Mouse (Mus musculus) adrenal gland, postnatal 14 days (tissue): ENCODE measurements around the gene Gm45021. TPM values are rescaled to one million over a fixed set of nuclear protein-coding genes. Genes with fewer than 3 reads are reported as not detected.

Experiments used
- DNase-seq: peaks from one replicate; pipeline ENCODE4 v3.0.0; 2021; ENCODE audit warnings: mixed read lengths
- total RNA-seq: library from RNA; stranded (reverse); gene quantifications from 2 replicates; pipeline ENCODE4 v1.2.3, GENCODE M21; 2021

Gene Gm45021
- total RNA-seq, 1 experiment from 2014 or later = not detected

DNA sequence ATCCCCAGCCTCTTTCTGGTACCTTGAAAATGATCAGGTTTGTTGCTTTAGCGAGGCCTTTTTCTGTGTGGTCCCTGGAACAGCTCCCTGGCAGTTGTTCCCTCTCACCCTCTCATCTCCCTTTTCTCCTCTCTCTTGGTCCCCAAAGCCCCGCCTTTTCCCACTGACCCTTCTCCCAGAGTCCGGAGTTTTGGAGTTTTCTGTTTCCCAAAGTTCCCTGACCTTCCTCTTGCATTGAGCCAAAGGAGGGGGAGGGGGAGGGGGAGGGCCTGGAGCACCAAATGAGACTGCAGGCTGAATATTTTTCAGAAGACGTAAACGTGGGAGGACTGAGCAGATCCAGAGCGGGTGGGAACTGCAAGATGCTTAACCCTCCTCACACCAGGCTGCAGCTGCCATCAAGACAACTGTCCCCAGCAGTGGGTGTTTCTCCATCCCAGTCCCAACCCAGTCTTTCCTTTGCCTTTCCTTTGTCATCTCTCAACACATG is 16.8 kb upstream of the Gm45021 start, which contains the start of gene Rarres2:
Gene Rarres2, minus strand, starts transcription at position 218 of the 490 bp plus-strand sequence.
- DNase-seq = peak; percentile 17

GRCm38 (mm10) chr6:48573280-48573679 is 16.1 kb upstream of the Gm45021 start:
- DNase-seq = peak; percentile 58

GRCm38 (mm10) chr6:48573981-48574380 is 15.4 kb upstream of the Gm45021 start:
- DNase-seq = no peak

DNA sequence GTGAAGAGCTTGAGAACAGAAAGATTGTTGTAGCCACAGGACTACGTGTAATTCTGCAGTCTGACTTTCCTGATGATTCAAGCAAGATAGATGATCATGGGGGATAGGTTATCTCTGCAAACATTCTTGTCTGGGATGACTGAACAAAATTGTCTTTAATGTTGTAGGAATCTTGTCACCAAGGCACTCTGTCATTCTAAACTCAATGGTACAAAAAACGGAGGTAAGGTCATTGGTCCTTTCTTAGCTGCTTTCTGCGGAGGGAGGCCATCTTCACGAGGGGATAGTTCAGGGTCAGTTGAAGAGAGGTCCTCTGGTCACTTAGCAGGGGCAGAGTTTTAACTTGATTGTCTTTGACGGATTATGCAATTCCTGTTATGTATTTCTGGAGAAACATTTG is 10.7 kb upstream of the Gm45021 start:
- peak; percentile 14 for DNase-seq

DNA sequence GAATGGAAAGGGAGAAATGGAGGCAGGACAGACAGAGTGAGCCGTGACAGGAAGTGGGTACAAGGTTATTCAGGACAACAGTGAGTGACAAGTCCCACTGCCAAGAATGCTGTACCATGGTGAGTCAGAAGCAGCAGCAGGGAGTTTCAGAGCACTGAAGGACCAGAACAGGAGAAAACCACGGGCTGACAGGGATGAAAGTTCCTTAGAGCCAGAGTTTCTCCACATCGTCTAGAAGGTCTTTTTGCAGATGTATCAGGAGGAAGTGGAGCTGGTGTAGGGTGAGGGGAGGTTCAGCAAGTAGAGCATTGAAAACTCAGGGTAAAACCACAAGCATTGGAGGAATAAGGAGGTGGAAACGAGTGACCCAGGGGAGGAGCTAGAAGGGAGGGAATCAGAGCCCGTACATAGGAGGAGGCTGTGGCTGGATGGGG is 10.2 kb upstream of the Gm45021 start:
- DNase-seq = peak; percentile 47

DNA sequence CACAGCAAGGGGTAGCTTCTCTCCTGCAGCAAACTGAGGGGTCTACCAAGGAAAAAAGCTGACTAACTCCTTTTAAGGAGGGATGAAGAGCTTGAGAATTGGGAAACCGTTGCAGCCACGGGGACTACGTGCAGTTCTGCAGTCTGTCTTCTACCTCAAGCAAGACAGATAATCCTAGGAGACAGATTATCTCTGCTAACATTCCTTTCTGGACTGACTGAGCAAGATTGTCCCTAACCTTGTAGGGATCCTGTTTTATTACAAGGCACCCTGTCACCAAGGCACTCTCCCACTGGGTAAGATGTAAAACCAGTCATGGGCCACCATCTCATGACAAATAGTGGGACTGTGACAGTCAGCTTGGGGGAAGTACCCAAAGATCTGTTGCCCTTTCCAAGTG is 8.2 kb upstream of the Gm45021 start:
- DNase-seq = no peak

DNA sequence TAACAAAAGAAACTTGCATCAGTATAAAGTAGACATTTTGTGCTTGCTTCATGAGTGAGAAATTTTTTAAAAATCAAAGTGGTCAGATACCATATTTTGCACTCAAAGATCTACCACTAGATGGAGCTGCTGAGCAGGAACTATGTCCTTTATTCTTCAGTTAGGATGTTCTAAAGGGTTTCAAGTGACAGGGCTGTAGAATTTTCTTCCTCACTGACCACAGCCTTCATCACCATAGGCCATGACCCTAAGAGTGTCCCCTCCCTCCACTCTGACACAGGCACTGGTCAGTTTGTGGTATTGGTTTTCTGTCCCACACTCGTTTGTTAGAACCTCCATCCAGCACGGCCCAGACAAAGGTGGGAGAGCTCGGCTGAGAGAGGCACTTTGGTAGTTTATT is 7.4 kb upstream of the Gm45021 start:
- DNase-seq = peak; percentile 63

- no peak for DNase-seq
Observed at GRCm38 (mm10) chr6:48591221-48591845, 1.9 kb downstream of the Gm45021 start.

DNA sequence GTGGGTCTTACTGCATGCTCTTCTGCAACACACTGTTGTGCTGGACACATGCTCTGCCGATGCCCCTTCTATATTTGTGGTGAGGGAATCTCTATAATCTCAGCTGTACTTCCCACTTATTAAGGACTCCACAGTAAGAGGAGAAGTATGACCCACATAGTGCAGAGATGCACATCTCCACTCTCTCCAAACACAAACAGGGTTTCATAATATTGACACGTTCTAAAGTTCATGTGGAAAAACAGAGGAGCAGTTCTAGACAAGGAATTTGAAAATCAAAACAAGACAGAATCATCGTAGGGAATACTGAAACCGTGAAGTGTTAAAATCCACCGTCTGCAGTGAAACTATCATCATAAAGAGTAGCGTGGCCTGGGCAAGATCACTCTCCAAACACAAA is 2.5 kb downstream of the Gm45021 start:
- DNase-seq = no peak

DNA sequence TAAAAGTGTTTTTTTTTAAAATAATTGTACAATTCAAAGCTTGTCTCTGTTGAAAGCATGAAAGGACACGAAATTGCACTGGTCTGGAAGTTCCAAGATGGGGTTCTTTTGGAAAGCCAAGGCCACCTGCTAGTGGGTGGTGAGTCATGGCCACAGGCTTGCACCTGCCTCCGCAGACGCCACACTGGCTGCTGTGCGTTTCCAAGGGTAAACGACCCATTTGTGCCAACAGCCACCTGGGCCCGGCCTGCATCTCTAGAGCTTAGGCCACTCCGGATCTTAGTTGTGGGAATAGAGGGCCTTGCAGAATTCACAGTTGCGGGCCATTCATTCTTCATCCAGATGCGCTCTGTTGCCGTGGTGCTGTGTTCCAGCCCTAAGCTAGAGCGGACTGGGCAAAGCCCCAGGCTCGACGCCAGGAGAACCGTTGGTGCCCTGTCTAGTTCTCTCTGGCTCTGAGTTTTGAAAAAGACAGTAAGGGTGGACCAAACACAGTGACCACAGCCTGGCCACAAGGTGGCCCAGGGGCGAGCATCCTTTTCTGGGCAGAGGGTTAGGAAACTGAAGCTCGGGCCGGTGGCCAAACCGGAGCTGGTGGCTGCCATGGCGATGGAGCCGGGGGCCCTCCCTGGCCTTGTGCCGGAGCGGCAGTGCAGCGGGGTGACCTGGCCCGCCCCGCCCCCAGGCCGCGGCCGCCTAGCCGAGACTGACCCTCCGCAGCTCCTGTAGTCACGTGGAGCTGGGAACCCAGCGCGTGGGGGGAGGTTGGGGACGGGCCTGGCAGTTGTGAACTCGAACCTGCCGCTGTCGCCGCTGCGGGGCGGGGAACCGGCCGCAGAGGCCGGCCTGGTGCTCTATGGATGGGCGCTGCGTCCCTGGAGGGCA is 4.0 kb downstream of the Gm45021 start, which contains the start of the genes Repin1 and Gm44965:
Gene Repin1, plus strand, starts transcription at position 726 of the 885 bp plus-strand sequence.
Gene Gm44965, plus strand, starts transcription at position 784 of the 885 bp plus-strand sequence.
- peak; percentile 98 for DNase-seq

- peak; percentile 73 for DNase-seq
Observed at GRCm38 (mm10) chr6:48594043-48594738, 4.8 kb downstream of the Gm45021 start.

DNA sequence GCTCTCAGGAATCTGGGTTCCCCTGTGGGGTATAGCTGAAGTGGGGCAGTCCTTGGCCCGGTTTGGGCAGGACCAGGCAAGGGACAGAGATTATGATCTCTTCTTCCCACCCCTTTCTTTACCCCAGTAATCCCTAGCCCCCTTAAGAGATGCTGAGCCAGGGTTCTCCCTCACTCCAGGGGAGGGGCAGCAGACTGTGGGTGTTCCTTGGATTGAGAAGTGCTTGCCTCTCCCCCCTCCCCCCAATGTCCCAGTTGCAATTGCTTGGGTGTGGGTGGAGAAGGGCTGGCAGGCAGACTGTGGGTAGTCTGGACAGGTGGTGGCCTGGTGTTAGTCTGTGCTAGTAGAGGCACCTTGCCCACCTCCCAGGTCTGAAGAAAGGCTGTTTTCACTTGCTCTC is 5.9 kb downstream of the Gm45021 start:
- no peak for DNase-seq

- no peak for DNase-seq
Observed at GRCm38 (mm10) chr6:48596545-48597232, 7.3 kb downstream of the Gm45021 start.

- DNase-seq = no peak
Observed at GRCm38 (mm10) chr6:48597233-48597625, 7.8 kb downstream of the Gm45021 start.

- DNase-seq = no peak
Observed at GRCm38 (mm10) chr6:48600594-48600993, 11.2 kb downstream of the Gm45021 start.

DNA sequence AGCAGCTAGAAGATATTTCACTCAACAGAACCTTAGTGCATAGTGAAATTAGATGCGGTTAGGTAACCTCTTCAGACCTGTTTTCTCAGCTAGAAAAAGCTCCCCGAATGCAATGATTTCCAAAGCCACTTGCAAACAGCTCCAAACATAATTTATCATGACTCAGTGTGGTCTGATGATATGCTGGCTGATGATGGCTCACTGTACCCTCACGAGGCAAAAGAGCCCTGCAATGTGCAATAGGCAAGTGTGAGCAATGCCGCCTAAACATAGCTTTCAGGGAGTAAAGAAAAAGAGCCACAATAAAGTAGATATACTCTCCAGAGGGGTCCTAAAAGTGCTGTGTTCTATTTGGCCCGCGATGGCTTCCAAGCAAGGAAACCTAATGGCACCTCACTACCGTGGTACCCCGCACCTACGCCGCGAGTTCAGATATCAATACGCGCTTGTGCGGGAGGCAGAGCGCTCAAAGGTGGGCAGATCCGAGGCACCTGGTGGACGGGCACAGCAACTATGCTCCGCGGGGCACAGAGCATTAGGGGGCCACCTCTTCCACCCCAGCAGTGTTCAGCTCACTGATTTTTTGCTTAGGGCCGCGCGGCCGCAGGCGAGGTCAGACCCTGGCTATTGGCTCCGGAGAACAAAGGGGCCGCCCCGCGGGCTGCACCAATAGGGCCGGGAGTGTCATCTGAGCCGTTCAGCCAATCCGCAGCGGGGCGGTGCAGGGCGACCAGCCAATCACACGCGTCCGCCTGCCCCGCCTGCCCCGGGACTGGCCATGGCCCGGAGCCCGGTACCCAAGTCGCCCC is 12.1 kb downstream of the Gm45021 start, which contains the start of gene Zfp775:
Gene Zfp775, plus strand, starts transcription at position 793 of the 809 bp plus-strand sequence.
- DNase-seq = peak; percentile 98

GRCm38 (mm10) chr6:48602080-48602741 is 12.8 kb downstream of the Gm45021 start:
- peak; percentile 59 for DNase-seq

DNA sequence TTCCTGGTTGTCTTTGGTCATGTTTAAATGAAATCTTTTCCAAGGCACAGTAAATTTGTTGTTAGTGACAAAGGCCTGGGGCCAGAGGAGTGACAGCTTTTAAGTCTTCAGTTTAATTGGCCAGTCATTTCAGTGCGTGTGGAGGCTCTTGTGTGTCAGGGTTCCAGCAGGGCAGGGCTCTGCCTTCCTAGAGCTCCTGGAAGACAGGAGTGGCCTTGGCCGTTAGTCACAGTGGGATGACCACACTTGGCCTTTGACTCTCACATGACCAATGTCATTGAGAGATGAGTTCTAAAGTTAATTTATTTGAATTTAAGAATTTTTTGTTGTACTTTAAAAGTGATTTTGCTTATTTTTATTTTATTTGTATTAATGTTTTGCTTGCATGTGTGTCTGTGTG is 18.7 kb downstream of the Gm45021 start:
- peak; percentile 66 for DNase-seq

GRCm38 (mm10) chr6:48609512-48609911 is 20.1 kb downstream of the Gm45021 start:
- DNase-seq = no peak

GRCm38 (mm10) chr6:48610657-48611056 is 21.2 kb downstream of the Gm45021 start:
- no peak for DNase-seq
